Mouse (Mus musculus): Measurements from ENCODE around the gene Tmem132b.

The Tmem132b gene

GRCm38 (mm10) chr5:125766941-125767340 lies 235.4 kb downstream of the Tmem132b start:
- no peak for DNase-seq (ENCODE audit: low spot score in 2 of 2)

- DNase-seq (ENCODE audit: low spot score in 2 of 2): no peak
Measured at GRCm38 (mm10) chr5:125767950-125768349, 236.4 kb downstream of the Tmem132b start.

GRCm38 (mm10) chr5:125772238-125772637 lies 240.7 kb downstream of the Tmem132b start:
- DNase-seq (ENCODE audit: low spot score in 2 of 2): no peak

- no peak for DNase-seq (ENCODE audit: low spot score in 2 of 2)
Measured at GRCm38 (mm10) chr5:125772756-125773155, 241.2 kb downstream of the Tmem132b start.

GRCm38 (mm10) chr5:125780332-125780731 lies 248.8 kb downstream of the Tmem132b start:
- DNase-seq (ENCODE audit: low spot score in 2 of 2): no peak

GRCm38 (mm10) chr5:125792643-125793042 lies 261.1 kb downstream of the Tmem132b start:
- DNase-seq (ENCODE audit: low spot score in 2 of 2): no peak

- DNase-seq (ENCODE audit: low spot score in 2 of 2): no peak
Measured at GRCm38 (mm10) chr5:125794318-125794717, 262.7 kb downstream of the Tmem132b start.

- DNase-seq (ENCODE audit: low spot score in 2 of 2): no peak
Measured at GRCm38 (mm10) chr5:125799622-125800021, 268.0 kb downstream of the Tmem132b start.

- no peak for DNase-seq (ENCODE audit: low spot score in 2 of 2)
Measured at GRCm38 (mm10) chr5:125800025-125800424, 268.5 kb downstream of the Tmem132b start.

GRCm38 (mm10) chr5:125802801-125803200 lies 271.2 kb downstream of the Tmem132b start:
- DNase-seq (ENCODE audit: low spot score in 2 of 2): no peak

GRCm38 (mm10) chr5:125805327-125805726 lies 273.8 kb downstream of the Tmem132b start:
- no peak for DNase-seq (ENCODE audit: low spot score in 2 of 2)

GRCm38 (mm10) chr5:125807861-125808260 lies 276.3 kb downstream of the Tmem132b start:
- DNase-seq (ENCODE audit: low spot score in 2 of 2): no peak

- no peak for DNase-seq (ENCODE audit: low spot score in 2 of 2)
Measured at GRCm38 (mm10) chr5:125829342-125829741, 297.8 kb downstream of the Tmem132b start.

GRCm38 (mm10) chr5:125835890-125836289 lies 304.3 kb downstream of the Tmem132b start:
- no peak for DNase-seq (ENCODE audit: low spot score in 2 of 2)

GRCm38 (mm10) chr5:125836761-125837160 lies 305.2 kb downstream of the Tmem132b start:
- DNase-seq (ENCODE audit: low spot score in 2 of 2): no peak

Measured in urinary bladder, postnatal 4 days (tissue).